Mouse (Mus musculus) liver, adult 2 months (tissue): ENCODE data around the gene Stk38l. TPM values are rescaled to one million over a fixed set of nuclear protein-coding genes. Genes with fewer than 3 reads are reported as not detected.
"Not testable (repeated sequence)": the region's sequence is repeated elsewhere in the genome, so short reads cannot be mapped to it uniquely, and the experiment has no call there.

Source experiments
- DNase-seq: peaks from one replicate; pipeline ENCODE4 v3.0.0-alpha.2; 2011; ENCODE audit warnings: low read depth, low spot score; ENCODE audit errors: extremely low read depth
- H3K27ac ChIP-seq: fragments of 200-500 bp; replicated peaks from 2 replicates; pipeline ENCODE4 v1.5.1; 2012; ENCODE audit warnings: low read depth, mild to moderate bottlenecking, control low read depth, inconsistent platforms, low read length; ENCODE audit not compliant: insufficient read depth
- H3K27me3 ChIP-seq: fragments of 200-500 bp; 2 replicates; pipeline ENCODE4 v1.6.1; 2012; ENCODE audit warnings: mild to moderate bottlenecking, moderate library complexity, low read length, inconsistent platforms; ENCODE audit not compliant: control insufficient read depth, insufficient read depth
- H3K36me3 ChIP-seq: fragments of 200-500 bp; 2 replicates; pipeline ENCODE4 v1.6.1; 2012; ENCODE audit warnings: low read length, inconsistent platforms; ENCODE audit not compliant: control insufficient read depth, insufficient read depth
- H3K4me1 ChIP-seq: fragments of 200-500 bp; 2 replicates; pipeline ENCODE4 v1.6.1; 2011; ENCODE audit warnings: low read length; ENCODE audit not compliant: control insufficient read depth, insufficient read depth
- H3K4me3 ChIP-seq: fragments of 200-500 bp; 2 replicates; pipeline ENCODE4 v1.5.1; 2011; ENCODE audit warnings: low read depth, mild to moderate bottlenecking, control low read depth, low read length, moderate library complexity; ENCODE audit not compliant: insufficient read depth
- H3K79me2 ChIP-seq: fragments of 200-500 bp; 2 replicates; pipeline ENCODE4 v1.6.1; 2012; ENCODE audit warnings: inconsistent platforms, mild to moderate bottlenecking, low read length, moderate library complexity; ENCODE audit not compliant: control insufficient read depth, insufficient read depth
- H3K9ac ChIP-seq: fragments of 200-500 bp; 2 replicates; pipeline ENCODE4 v1.6.1; 2012; ENCODE audit warnings: low read depth, mild to moderate bottlenecking, control low read depth, inconsistent platforms, low read length
- CTCF ChIP-seq: fragments of 200-500 bp; IDR thresholded peaks from 2 replicates; pipeline ENCODE4 v1.5.1; 2011; ENCODE audit warnings: low read depth, low read length, control low read depth
- POLR2A ChIP-seq: fragments of 200-500 bp; IDR thresholded peaks from 2 replicates; pipeline ENCODE4 v1.6.1; 2011; ENCODE audit warnings: low read length, control low read depth; ENCODE audit not compliant: insufficient read depth; ENCODE audit errors: extremely low read depth
- WGBS: fragments of 180-500 bp; shearing (Covaris S2); methylation state at CpG from one replicate; pipeline ENCODE4 v1.1.7; 2018; 5-methylcytosine and 5-hydroxymethylcytosine counted together
- polyA plus RNA-seq: library from polyadenylated mRNA; depleted of rRNA; stranded (reverse); fragments of >200 nt; gene quantifications from 2 replicates; pipeline ENCODE4 v1.2.3, GENCODE M21; 2012
- total RNA-seq: library from RNA; depleted of rRNA; stranded (reverse); fragments of >200 nt; gene quantifications from 2 replicates; pipeline ENCODE4 v1.2.3, GENCODE M21; 2014

The Stk38l gene
- total and polyA plus RNA-seq, 2 experiments, result 3.5 to 10.4 TPM

- Histone ChIP-seq H3K36me3 (no peaks in the 10 kb centered on the region), H3K27ac (no peak overlapping the region), H3K27me3 (no peaks in the 10 kb centered on the region), H3K9ac (no peak overlapping the region), H3K4me1 (peaks cover 2% of the 10 kb centered on the region; the same call in 1 of the 2 replicates), H3K4me3 (no peak overlapping the region), H3K79me2 (peaks cover 30% of the 10 kb centered on the region; the same call in 1 of the 2 replicates)
- no peak for DNase-seq
- no peak for TF ChIP-seq CTCF
- TF ChIP-seq POLR2A, result no peak
Measured at GRCm38 (mm10) chr6:146740724-146741123, 15.9 kb downstream of the Stk38l start.

DNA sequence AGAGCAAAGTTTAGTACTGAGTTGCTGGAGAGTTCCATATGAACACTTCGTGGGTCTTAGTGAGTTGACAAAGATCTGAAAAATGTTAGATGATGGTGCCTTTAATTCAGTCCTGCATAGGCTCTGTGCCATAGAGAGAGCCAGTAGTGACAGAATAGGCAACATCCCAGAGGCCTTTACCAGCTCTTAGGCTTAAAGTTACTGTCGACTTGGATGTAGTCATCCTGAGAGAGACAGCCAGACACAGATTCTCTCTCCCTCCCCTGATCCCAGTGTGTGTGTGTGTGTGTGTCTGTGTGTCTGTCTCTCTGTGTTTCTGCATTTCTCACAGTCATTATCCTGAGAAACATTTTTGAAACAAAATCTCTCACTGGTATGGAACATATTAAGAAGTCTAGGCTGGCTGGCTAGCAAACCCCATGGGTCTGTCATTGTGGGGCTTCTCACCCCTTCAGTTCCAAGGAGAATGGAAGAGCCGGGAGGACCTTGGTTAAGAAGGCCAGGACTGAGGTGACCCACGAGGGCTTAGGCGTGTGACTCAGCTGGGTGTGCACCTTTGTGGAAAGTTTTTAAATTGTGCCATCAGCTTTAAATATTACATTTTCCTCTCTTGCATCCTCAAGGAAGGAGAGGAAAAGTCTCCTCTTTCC lies 17.3 kb downstream of the Stk38l start:
- H3K27ac ChIP-seq, result no peak overlapping the region
- H3K9ac ChIP-seq, result no peak overlapping the region
- H3K36me3 ChIP-seq, result no peaks in the 10 kb centered on the region
- H3K79me2 ChIP-seq, result peaks cover 26% of the 10 kb centered on the region; the same call in 1 of the 2 replicates
- no peak for DNase-seq
- H3K27me3 ChIP-seq, result no peaks in the 10 kb centered on the region
- no peak for TF ChIP-seq POLR2A
- H3K4me1 ChIP-seq, result no peaks in the 10 kb centered on the region; the same call in 1 of the 2 replicates
- no peak overlapping the region for H3K4me3 ChIP-seq
- 80% methylated on average over 5 of the region's 5 CpGs for WGBS

DNA sequence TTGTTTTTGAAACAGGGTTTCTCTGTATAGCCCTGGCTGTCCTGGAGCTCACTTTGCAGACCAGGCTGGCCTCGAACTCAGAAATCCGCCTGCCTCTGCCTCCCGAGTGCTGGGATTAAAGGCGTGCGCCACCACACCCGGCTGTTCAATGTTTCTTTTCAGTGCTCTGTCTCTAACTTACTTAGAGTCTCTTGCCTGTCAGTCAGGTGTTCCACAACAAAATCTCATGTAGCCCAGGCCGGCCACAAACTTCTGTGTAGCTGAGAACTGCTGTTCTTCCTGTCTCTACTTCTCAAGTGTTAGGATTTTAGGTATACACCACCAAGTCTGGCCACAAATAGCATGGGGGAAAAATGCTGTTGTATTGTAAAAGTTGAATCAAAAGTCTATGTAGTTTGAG lies 19.5 kb downstream of the Stk38l start:
- H3K27me3 ChIP-seq, H3K27ac ChIP-seq, H3K4me1 ChIP-seq, H3K4me3 ChIP-seq, DNase-seq, H3K36me3 ChIP-seq, H3K9ac ChIP-seq: not testable (repeated sequence)
- over 99% methylated on average over 7 of the region's 7 CpGs for WGBS
- peaks cover 28% of the 10 kb centered on the region; the same call in 1 of the 2 replicates for H3K79me2 ChIP-seq

GRCm38 (mm10) chr6:146745180-146745579 lies 20.4 kb downstream of the Stk38l start:
- no peak for TF ChIP-seq POLR2A
- no peak for TF ChIP-seq CTCF
- no peaks in the 10 kb centered on the region for H3K27me3 ChIP-seq

GRCm38 (mm10) chr6:146746577-146746976 lies 21.8 kb downstream of the Stk38l start:
- TF ChIP-seq CTCF (no peak), POLR2A (no peak)
- DNase-seq, result no peak
- H3K27ac ChIP-seq, result no peak overlapping the region
- peaks cover 24% of the 10 kb centered on the region; the same call in 1 of the 2 replicates for H3K79me2 ChIP-seq
- no peak overlapping the region for H3K4me3 ChIP-seq
- 31% methylated on average over 5 of the region's 5 CpGs for WGBS
- H3K27me3 ChIP-seq, result no peaks in the 10 kb centered on the region
- H3K9ac ChIP-seq, result no peak overlapping the region
- H3K4me1 ChIP-seq, result peaks cover 4% of the 10 kb centered on the region; the same call in 1 of the 2 replicates
- H3K36me3 ChIP-seq, result no peaks in the 10 kb centered on the region

More at GRCm38 (mm10) chr6:146745180-146745579, 20.4 kb downstream of the Stk38l start:
- no peak overlapping the region for H3K27ac ChIP-seq
- no peak overlapping the region for H3K9ac ChIP-seq
- H3K4me3 ChIP-seq, result no peak overlapping the region
- WGBS, result 98% methylated on average over 1 of the region's 1 CpGs
- H3K79me2 ChIP-seq, result peaks cover 30% of the 10 kb centered on the region; the same call in 1 of the 2 replicates
- no peaks in the 10 kb centered on the region for H3K36me3 ChIP-seq
- DNase-seq, result no peak
- no peaks in the 10 kb centered on the region; the same call in 1 of the 2 replicates for H3K4me1 ChIP-seq

- Histone ChIP-seq H3K9ac (no peak overlapping the region), H3K27ac (no peak overlapping the region), H3K4me3 (no peak overlapping the region), H3K4me1 (peaks cover 7% of the 10 kb centered on the region; the same call in 1 of the 2 replicates), H3K79me2 (peaks cover 21% of the 10 kb centered on the region; the same call in 1 of the 2 replicates), H3K27me3 (no peaks in the 10 kb centered on the region), H3K36me3 (no peaks in the 10 kb centered on the region)
- TF ChIP-seq POLR2A, result no peak
- no peak for TF ChIP-seq CTCF
- DNase-seq, result no peak
Measured at GRCm38 (mm10) chr6:146747057-146747456, 22.3 kb downstream of the Stk38l start.
